Mouse (Mus musculus) heart, postnatal 4 days (tissue): ENCODE results near the gene Hpcal4. TPM values are rescaled to one million over a fixed set of nuclear protein-coding genes. Genes with fewer than 3 reads are reported as not detected.

Source experiments
- DNase-seq: peaks from one replicate; pipeline ENCODE4 v3.0.0; 2021
- total RNA-seq, 2 experiments: library from RNA; stranded (reverse); gene quantifications; 2 replicates each; pipeline ENCODE4 v1.2.3; 2021

Gene Hpcal4
- total RNA-seq, 2 experiments from 2014 or later = 0.26 to 0.54 TPM

GRCm38 (mm10) chr4:123202094-123202420, 19.0 kb downstream of the Hpcal4 start:
- no peak for DNase-seq

- no peak for DNase-seq
These were observed 24.3 kb downstream of the Hpcal4 start for GRCm38 (mm10) chr4:123207337-123207736.

DNA sequence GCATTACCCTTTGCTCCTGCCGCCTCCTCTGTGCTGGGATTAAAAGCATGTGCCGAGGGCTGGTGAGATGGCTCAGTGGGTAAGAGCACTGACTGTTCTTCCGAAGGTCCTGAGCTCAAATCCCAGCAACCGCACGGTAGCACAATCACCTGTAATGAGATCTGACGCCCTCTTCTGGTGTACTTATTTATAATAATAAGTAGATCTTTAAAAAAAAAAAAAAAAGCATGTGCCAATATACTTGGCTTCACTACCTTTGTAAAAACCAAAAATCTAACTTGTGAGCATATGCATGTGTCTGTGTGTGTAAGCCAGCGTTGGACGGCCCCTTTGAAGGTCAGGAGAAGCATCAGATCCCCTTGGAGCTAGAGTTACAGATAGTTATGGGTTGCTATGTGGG, 28.0 kb downstream of the Hpcal4 start:
- DNase-seq = no peak

- DNase-seq = no peak
These were observed 28.4 kb downstream of the Hpcal4 start for GRCm38 (mm10) chr4:123211453-123211852.

DNA sequence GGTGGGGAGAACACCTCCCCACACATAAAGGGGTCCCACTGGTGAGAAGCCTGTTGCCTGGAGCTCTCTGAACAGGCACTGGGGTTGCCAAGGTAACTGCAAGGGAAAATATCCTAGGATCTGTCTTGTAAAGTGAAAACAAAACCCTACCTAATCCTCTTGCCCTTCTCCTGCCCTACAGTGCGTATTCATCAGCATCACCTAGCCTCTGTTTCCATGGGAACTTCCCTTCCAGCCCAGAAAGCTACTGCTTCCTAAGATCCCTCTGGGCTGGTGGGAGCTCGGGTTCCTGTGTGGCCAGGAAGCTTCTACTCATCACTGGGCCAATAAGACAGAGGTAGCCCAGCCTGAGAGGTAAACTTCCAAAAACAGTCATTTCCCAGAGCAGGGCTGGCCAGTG, 29.3 kb downstream of the Hpcal4 start:
- DNase-seq = no peak

DNA sequence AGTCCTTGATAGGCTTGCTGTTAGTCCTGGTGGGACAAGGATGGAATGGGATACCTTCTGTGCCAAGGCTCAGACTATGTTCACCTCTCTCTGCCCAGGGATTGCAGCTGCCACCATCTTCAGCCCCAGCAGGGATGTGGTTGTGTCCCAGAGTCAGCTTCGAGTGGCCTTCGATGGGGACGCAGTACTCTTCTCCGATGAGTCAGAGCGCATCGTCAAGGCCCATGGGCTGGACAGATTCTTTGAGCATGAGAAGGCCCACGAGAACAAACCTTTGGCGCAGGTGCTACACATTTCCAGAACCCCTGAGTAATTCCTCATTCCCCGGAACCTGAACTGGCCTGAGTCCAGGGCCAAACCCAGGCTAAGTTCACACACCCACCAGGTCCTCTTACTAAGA, 30.9 kb downstream of the Hpcal4 start:
- DNase-seq = no peak

- DNase-seq = no peak
These were observed 32.3 kb downstream of the Hpcal4 start for GRCm38 (mm10) chr4:123215367-123215766.

DNA sequence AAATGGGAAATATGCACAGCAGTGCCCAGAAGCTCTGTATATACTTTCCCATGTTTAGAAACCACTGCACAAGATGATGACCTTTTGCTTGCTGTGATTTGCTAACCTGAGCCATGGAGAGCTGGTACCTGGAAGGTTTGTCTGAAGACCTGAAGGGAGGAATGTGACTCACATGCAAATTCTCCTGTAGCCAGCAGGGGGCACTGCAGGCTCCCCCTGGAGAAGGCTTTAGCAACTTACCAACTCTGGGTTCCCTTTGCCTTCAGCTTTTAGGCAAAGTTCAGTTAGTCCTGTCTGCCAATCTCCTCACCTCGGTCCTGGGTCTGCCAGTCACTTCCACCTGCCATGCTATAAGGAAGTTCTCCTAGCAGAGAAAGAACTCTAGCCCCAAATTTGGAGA, 33.8 kb downstream of the Hpcal4 start:
- DNase-seq = peak; percentile 58

DNA sequence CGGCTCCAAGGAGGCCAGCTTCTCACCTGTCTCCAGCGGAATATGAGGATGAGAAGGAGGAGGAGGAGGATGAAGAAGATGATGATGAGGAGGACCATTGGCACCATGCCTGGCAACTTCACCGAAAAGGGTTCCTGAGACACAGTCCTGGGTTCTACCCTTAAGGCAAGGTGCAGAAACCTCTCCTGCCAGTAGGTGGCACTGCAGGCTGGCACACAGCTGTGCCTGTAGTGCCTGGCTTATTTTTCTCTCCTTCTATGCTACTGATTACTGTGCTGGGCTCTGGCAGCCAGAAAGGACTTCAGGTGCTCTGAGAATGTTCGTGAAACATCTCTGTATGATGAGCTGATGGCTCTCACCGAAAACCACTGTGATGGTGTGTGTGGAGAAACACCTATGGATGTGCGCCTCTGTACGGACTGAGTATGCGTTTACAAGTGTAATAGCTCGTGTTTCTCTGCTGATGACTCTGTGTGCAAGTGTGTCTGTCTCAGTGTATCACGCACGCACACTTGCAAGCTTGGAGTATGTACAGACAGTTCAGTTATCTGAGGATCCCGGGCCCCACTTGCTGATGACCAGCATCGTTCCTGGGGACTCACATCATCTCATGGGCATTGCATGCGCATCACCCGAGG, 36.8 kb downstream of the Hpcal4 start:
- peak; percentile 87 for DNase-seq

DNA sequence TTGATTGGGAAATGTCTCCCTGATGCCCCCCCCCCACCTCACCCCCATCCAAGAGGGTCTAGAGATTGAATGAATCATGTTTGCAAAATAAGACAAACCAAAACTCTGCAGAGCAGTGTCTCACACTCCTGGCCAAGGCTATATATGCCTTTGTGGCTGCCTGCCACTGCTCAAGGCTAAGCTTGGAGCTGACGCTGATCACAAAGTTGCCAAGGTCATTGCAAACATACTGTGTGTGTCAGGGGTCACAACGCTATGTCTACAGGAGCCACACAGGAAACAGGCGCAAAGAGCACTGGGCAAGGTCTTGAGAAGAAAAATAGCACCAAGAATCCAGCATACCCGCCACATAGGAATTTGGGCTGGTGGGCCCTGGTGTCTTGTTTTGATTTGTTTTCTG, 37.6 kb downstream of the Hpcal4 start:
- peak; percentile 24 for DNase-seq

GRCm38 (mm10) chr4:123223309-123223708, 40.3 kb downstream of the Hpcal4 start:
- peak; percentile 49 for DNase-seq

DNA sequence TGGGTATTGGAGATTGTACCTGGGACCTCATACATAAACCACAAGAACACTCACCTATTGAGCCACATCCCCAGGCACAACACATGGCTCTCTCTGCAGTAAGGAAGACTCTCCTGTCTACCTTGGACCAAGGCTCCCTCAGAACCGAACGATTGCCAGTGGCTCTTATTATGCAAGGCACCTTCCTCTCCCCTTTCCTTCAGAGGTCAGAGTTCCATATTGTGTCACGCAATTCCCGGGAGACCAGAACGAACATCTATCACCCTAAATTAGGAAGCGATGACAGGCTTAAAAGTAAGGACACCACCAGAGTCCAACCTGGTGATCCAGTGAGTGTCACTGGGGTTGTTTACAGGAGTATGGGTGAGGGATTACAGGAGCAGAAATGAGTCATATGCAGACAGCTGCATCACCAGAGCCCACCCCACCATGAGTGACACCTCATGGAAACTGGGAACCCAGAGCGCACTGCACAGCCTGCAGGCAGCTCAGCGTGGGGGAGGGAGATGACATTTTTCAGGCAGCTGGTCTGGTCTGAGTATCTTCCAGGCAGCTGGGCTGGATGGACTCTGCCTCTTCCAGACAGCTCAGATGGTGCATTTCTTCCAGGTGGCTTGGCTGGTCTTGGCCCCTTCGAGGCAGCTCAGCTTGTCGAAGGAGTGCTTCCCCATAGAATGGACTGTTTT, 42.8 kb downstream of the Hpcal4 start:
- DNase-seq = peak; percentile 62

- peak; percentile 81 for DNase-seq
These were observed 44.7 kb downstream of the Hpcal4 start for GRCm38 (mm10) chr4:123227707-123228106.

DNA sequence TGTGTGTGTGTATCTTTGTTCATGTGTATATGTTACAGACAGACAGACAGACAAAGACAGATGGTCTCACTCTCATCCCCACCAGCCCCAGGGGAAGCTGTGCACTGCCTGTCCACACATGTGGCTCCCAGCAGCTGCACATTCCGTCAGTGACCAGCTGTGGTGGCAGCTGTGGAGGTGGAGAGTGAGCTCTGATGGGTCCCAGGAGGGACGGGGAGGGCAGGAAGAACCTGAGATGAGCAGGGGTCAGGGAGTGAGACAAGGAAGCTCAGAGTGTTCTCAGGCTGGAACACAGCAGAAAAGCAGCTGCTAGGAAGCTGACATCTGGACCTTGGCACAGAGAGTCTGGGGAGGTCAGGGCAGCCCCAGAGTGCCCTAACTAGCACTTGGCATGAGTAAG, 45.2 kb downstream of the Hpcal4 start:
- peak; percentile 77 for DNase-seq

DNA sequence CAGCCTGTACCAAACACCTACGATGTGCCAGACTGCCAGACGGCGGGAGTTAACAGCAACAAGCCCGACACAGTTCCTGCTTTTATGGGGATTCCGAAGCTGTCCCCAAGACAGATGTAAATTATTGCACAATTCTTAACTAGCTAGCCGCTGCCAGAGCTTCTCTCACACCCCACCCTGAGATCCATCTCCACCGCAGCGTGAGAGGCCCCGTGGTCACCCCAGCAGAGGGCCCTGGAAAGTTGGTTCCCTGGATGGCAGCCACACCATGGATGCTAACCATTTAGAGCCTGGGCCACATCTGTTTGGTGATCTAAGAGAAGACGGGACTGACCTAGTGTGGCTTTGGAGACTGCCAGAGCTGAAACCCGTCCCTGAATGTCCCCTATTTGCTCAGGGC, 46.1 kb downstream of the Hpcal4 start:
- DNase-seq = peak; percentile 38

- no peak for DNase-seq
These were observed 49.8 kb downstream of the Hpcal4 start for GRCm38 (mm10) chr4:123232841-123233240.

DNA sequence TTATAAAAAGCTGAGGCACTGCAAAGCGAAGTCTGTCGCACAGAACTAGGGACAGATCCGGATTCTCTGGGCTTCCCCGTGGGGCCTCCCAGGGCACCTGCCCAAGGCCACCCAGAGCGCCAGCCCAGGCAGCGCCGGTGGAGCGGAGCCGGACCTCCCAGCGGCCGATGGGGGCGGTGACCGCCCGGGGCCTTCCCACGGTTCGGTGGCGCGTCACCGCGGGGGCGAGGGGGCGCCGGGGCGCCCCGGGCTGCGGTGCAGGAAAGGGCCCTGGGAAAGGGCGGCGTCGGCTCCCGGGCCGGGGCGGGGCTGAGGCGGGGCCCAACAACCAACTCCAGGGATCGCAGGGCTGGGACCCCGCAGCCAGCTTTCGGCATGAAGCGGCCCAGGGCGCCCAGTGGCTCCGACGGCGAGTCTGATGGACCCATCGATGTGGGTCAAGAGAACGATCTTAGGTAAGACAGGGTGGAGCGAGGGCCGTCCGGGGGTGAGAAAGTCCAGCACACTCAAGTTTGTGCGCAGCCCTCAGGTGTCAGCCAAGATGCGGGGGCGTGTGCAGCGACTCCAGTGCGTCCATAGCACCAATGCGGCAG, 50.6 kb downstream of the Hpcal4 start, which contains the start of gene Heyl:
Gene Heyl, plus strand, starts transcription at position 65 of the 593 bp plus-strand sequence.
- DNase-seq = peak; percentile 82

DNA sequence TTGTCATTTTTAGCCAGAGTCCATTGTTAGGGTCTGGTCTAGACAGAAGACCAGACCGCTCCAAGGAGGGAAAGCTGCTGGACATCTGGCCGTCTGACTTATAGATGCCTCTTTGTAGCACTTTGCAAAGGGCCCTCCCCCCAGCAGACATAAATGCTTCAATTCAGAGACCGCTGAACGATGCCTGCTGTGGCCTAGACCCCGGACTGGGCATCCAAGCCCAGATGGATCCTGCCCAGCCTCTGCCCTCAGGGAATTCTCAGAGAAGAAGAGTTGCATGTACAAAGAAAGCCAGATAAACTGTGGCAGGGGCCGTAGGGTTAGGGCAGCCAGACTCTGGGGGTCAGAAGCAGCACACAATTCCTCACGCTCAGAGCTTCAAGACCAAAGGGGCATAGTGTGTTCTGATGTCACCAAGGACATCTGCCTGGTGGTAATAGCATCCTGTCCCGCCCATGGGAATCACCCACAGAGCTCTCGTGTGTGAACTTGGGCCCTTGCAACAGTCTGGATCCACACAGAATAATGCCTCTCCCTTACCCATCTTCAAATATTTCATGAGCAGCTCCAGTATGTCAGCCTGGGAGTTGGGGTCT, 52.9 kb downstream of the Hpcal4 start:
- peak; percentile 11 for DNase-seq

DNA sequence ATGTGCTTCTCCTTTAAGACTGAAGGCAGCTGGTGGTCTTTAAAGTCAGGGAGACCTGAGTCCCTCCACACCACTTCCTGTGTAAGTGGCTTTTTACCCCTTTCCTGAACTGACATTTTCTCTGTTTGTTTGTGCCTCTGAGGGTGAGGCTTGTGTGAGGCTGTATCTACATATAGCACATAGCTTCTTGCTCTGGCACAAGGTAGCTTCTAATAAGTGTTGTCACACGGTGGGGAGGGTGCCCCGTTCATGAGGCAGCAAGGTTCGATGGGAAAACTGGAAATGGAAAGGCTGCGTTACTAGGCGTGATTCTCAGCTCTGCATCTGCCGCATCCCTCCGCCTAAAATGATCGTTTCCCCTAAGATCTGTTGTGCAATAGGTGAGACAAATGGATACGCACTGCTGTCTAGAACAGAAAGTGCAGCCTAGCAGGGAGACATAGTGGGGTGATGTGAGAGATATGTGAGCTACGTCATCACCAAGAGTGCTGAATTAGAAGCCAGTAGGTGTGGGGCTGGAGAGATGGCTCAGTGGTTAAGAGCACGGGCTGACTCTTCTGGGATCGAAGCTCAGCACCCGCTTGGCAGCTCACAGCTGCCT, 53.5 kb downstream of the Hpcal4 start:
- no peak for DNase-seq

GRCm38 (mm10) chr4:123237386-123238266, 54.6 kb downstream of the Hpcal4 start:
- peak; percentile 53 for DNase-seq

DNA sequence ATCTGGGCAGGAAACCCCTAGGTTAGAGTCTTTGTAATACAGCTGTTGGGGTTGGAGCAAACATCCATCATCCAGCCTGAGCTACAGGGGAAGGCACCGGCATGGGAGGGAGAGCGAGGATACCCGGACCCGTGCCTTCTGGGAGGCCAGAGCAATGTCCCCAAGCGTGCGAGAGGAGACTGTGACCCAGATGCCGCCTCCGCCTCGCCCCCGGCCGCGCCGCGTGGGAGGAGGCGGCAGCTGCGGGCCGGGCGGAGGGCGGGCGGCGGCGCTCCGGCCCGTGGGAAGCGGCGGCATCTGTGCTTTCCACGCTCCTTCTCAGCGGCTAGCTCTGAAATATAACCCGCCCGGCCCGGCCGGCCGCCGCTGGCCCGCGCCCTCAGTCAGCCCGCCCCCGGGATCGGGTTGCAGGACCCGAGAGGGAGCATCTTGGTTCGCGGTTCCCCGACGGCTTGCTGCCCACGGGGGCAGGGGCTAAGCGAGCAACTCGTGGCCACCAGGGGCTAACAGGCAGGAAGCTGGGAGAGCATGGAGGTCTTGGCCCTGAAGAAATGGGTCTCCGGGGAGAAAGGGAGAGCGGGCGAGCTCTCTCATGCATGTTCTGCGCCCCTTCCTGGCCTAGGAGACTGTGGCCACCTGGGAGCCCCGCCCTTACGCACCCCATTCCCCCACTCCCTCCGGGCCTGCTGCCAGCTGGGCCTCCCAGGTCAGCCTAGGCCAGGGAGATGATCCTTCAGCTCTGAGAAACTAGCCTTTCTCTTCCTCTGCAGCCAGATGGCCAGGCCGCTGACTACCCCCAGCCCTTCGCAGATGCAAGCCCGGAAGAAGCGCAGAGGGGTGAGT, 56.6 kb downstream of the Hpcal4 start:
- DNase-seq = peak; percentile 78
